Mouse (Mus musculus): ENCODE results near the gene Esyt1. TPM values are rescaled to one million over a fixed set of nuclear protein-coding genes. Genes with fewer than 3 reads are reported as not detected.
A peak's percentile ranks its signal among the peaks of the same experiment; 100 is the strongest.
"Not testable (repeated sequence)": the region's sequence is repeated elsewhere in the genome, so short reads cannot be mapped to it uniquely, and the experiment has no call there.

Esyt1 gene
- polyA plus RNA-seq, 1 experiment: 56.9 TPM

DNA sequence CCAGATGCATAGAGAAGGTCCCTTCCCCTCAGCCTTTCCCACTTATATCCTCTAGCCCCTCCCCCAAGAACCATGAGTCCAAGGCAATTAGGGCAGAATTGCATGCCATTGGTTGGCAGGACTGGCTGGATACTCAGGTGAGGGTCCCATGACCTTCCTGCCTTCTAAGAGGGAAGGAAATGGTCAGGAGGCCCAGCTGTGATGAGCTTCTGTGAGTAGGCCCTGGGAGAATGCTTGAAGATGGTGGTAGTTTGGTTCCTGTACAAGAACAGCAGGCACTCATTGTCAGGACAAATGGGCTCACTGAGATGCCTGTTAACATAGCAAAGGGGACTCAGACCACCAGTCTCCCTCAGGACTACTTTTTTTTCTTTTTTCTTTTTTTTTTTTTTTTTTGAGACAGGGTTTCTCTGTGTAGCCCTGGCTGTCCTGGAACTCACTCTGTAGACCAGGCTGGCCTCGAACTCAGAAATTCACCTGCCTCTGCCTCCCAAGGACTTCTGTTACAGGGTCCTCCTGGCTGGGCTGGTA is 12.7 kb upstream of the Esyt1 start:
- no peak for DNase-seq (ENCODE audit: low spot score)

DNA sequence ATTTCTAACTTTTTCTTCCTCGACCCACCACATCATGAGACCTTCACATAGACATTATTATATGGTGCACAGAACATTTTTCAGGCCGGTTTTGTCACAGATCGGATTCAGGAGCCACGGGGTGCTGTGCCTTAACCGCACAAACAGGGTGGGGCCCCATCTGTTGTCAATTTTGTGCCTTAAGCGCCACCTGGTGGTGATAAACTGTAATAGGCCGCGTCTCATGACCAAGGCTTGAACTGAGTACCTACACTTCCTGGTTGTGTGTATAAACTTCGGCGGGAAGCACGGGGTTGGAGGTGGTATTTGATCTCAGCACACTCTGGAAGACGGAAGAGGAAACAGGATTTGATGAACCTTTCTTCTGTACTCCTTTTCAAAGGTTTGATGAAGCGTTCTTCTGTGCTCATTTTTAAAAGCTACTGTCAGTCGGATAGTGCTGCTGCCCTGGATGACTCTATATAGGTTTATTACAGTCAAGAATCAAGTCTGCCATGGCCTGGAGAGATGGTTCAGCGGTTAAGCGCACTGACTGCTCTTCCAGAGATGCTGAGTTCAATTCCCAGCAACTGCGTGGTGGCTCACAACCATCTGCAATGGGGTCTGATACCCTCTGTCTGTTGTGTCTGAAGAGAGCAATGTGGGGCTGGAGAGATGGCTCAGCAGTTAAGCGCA is 10.7 kb upstream of the Esyt1 start:
- peak; percentile 66 for DNase-seq (ENCODE audit: low spot score)

DNA sequence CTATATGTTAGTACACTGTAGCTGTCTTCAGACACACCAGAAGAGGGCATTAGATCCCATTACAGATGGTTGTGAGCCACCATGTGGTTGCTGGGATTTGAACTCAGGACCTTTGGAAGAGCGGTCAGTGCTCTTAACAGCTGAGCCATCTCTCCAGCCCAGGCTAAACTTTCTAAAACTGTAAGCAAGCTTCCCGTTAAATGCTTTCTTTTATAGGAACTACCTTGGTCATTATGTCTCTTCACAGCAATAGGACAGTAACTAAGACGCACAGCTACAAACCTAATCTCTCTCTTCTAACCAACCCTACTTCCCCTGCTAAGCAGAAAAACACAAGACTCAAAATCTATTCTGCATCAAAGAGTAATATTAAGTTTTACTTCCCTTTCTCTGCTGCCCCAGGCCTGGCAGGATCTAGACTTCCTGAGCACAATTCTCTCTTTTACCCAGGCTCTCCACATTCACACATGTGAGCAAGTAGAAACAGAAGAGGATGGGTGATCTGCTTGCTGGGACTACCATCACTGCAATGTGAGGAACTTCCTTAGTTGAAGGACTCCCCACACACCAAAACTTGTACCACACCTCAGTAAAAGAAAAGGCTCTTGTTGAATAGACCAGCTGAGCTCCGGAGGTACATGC is 10.1 kb upstream of the Esyt1 start:
- no peak for DNase-seq (ENCODE audit: low spot score)

- no peak for DNase-seq (ENCODE audit: low spot score)
Measured at GRCm38 (mm10) chr10:128535206-128535605, 9.5 kb upstream of the Esyt1 start.

- no peak for DNase-seq (ENCODE audit: low spot score)
Measured at GRCm38 (mm10) chr10:128526366-128527356, 990 bp upstream of the Esyt1 start.

GRCm38 (mm10) chr10:128524732-128525662 is 674 bp downstream of the Esyt1 start:
- no peak for DNase-seq (ENCODE audit: low spot score)

DNA sequence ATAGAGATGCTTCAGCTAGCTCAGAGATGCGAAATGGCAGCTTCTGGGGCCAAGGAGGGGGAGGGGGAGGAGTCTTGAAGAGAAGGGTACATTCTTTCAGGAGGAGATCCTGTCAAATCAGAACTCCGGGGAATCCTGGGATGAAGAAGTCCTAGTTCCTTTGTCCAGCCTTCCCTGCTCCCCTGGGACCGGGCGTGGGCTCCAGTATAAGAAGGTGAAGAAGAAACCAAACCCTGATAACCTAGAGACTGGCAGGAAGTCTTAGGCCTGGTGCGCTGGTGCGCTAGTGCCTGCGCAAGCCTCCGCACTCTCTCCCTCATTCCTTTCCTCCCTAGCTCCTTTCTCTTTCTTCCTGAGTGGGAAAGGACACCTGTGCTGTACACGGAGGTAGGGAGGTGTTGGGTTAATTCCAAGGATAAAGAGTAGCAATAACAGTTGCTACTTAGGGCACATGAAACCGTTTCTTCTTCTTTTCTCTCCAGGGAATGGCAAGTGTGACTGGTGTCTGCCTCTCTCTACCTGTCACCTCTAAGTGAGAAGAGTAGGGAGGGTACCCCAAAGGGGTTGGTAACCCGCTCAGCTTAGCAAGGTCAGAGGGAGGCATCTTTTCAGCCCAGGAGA is 1.4 kb downstream of the Esyt1 start:
- no peak for DNase-seq (ENCODE audit: low spot score)

- DNase-seq (ENCODE audit: low spot score): no peak
Measured at GRCm38 (mm10) chr10:128522351-128522750, 3.3 kb downstream of the Esyt1 start.

DNA sequence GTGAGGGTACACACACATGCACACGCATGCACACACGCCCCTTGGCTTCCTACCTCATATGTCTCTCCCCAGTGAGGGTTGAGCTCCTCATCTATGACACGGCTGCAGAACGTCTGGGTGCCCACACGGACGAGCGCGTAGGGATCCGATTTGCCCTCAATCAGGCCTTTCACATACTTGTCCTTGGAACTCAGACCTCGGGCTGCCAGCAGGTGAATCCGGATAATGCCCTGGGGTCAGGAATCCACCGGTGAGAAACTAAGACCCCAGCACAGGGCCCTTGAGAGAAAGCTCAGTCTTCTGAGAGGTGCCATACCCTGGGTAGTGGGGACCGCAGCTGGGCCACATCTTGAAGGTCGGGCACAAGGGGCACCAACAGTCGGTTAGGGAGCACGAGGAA is 5.1 kb downstream of the Esyt1 start:
- no peak for DNase-seq (ENCODE audit: low spot score)

DNA sequence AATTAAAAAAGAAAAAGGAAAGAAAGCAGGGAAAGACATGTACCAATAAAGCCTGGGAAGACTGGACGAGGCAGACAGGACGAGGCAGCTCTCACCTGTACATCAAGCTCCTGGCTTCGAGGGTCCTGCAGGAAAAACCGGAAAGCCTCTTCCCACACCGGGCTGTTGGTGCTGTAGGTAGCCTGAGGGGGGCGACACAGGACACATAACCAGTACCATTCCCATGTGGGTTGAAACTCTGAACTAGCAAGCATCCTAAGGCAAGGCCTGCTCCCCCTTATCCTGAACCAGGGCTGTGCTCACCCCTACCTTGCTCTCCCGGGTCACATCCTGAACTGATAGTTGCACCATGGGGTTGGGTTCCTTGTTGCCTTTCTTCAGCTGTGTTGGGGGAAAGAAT is 6.8 kb downstream of the Esyt1 start:
- DNase-seq (ENCODE audit: low spot score): no peak

DNA sequence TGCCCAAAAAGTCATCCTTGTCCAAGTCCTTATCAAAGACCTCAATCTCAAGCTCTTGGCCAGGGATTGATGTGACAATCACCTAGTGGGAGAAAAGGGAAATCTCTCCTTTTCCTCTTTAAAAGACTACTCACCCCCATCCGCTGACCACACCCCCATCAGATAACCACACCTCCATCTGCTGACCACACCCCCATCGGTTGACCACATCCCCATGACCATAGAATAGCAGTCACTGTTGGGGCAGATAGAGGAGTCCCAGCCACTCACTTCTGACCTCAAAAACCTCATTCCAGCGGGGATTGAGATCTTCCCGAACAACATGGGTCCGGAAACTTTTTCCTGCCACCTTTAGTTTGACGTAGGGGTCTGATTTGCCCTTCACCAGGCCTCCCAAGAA is 9.0 kb downstream of the Esyt1 start:
- no peak for DNase-seq (ENCODE audit: low spot score)

DNA sequence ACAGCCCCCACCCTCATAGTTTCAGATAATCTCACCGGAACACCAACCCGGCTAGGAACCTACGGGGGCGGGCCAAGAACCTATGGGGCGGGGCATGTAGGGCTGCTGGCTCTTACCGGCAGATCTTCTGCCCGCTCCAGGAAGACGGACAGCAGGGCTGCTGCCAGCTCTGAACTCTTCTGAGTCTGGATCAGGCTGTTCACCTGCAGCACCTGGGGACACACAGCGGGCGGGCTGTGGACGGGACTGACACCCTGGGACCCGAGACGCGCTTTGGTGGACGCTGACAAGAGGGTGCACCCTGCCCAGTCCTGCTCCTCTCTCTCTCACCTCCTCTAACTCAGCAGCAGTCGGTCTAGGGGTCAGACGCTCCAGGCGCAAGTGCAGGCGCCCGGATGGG is 9.6 kb downstream of the Esyt1 start:
- DNase-seq (ENCODE audit: low spot score): no peak

- DNase-seq (ENCODE audit: low spot score): no peak
Measured at GRCm38 (mm10) chr10:128515044-128515443, 10.6 kb downstream of the Esyt1 start.

- no peak for DNase-seq (ENCODE audit: low spot score)
Measured at GRCm38 (mm10) chr10:128511761-128512160, 13.9 kb downstream of the Esyt1 start.

DNA sequence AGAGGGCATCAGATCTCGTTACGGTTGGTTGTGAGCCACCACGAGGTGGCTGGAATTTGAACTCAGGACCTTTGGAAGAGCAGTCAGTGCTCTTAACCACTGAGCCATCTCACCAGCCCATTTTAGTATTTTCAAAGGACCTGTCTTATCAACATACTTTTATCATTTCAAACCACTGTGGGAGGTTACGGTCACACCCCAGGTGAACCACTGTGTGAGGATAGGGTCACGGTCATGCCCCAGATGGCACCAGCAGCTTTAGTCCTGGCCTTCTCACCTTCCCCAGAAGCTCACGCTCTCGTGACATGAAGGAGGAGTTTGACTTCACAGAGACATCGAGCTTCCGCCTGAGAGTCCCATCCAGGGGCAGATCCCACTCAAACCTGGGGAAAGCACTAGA is 14.5 kb downstream of the Esyt1 start:
- no peak for DNase-seq (ENCODE audit: low spot score)

GRCm38 (mm10) chr10:128510301-128510700 is 15.4 kb downstream of the Esyt1 start:
- DNase-seq (ENCODE audit: low spot score): no peak

DNA sequence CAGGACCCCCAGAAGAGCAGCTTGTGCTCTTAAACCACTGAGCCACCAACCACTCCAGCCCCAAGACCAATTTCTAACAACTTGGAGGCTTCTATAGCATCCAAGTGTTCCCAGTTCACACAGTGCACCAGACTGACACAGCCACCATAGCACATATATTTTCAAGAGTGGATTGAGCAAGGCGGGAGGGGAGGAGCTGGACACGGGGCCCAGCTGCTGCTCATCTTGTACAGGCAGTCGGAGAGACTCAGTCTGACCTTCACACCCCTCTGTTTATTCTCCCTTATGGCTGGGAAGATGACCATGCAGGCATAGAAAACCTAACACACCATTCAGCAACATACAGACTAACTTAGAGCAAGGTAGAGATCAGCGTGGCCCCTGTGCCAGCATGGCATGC is 15.8 kb downstream of the Esyt1 start:
- no peak for DNase-seq (ENCODE audit: low spot score)

DNA sequence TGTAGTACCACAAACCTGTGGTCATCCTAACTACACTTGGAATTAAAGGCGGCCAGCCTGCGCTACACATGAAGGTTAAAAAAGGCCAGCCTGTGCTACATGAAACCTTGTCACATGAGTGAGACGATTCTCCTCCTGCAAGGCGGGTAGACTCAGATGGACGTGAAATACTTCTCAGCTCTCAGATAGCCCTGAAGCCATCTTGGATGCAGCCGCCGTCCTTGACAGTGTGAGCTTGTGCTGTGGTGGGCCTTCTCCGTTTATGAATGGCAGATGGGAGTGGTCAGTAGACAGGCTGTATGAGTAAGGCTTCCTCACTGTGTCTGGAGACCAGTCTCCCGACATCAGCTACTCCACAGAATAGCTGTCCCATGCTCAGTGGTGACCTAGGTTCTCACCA is 16.5 kb downstream of the Esyt1 start:
- DNase-seq (ENCODE audit: low spot score): no peak

- DNase-seq (ENCODE audit: low spot score): no peak
Measured at GRCm38 (mm10) chr10:128508260-128508659, 17.4 kb downstream of the Esyt1 start.

- no peak for DNase-seq (ENCODE audit: low spot score)
Measured at GRCm38 (mm10) chr10:128505974-128506373, 19.7 kb downstream of the Esyt1 start.

DNA sequence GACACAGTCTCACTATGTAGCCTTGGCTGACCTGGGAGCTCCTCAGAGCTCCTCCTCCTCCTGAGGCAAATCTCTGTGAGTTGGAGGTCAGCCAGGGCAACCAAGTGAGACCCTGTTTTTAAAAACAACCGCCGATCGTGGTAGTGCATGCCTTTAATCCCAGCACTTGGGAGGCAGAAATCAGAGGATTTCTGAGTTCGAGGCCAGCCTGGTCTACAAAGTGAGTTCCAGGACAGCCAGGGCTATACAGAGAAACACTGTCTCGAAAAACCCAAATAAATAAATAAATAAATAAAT is 20.4 kb downstream of the Esyt1 start:
- not testable (repeated sequence) for DNase-seq (ENCODE audit: low spot score)

Measured in urinary bladder, adult 2 months (tissue).